Mouse (Mus musculus) liver, embryonic 14.5 days (tissue): ENCODE results near the gene Fiz1.

Experiments
- CTCF ChIP-seq: IDR thresholded peaks from 2 replicates; pipeline ENCODE4 v1.5.1; 2016; ENCODE audit warnings: antibody characterized with exemption, low read depth, control low read depth
- EP300 ChIP-seq: IDR thresholded peaks from 2 replicates; pipeline ENCODE4 v1.6.1; 2016; ENCODE audit warnings: antibody characterized with exemption, low read depth

DNA sequence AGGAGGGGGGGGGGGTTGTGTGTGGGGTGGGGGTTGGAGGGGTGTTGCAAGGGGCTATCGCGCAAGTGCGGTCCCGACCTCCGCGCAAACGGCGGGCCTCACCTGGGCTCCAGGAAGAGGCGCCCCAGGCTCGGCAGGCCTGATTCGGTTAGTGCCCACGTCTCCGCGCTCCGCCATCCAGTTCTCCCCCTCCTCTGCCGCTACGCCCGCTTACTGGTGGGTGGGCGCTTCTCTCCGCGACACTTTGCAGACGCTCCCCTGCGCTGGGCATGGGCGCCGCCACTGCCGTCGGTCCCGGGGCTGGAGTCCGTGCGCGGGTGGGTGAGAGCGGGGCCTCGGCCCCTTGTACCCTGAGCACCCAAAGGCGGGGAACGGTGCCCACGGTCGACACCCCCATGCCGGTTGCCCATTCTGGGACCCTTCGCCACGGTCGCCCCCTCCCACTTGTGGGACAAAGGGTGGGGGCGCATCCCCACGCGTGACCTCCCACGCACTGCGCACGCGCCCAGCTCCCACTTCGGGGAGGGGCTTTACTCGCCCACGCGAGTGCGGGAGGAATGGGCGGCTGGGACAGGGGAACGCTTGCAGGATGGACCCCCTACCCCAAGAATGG is 42.3 kb upstream of the Fiz1 start:
- TF ChIP-seq CTCF (no peak), EP300 (no peak)
